Comparison of ENCODE assay signal across 14 mouse cellular contexts in the genomic region with DNA sequence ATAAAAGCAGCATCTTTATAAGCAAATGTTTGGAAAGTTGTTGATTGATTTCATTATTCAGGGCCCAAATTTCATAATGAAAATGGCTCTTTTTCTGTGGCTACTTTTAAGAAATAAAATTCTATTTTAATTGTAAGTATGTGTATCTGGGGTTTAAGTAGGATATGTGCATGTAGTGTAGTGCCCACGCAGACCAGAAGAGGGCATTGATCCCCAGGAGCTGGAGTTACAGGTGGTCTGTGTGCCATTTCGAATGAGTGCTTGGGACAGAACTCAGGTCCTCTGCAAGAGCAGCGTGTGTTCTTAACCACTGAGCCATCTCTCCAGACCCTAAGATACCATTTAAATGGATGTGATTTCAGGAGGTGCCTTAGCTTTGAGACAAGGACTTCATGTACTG.
A peak's percentile ranks its signal among the peaks of the same experiment; 100 is the strongest.
DNase-seq lines count a peak whose midpoint lies in the region; TF ChIP-seq lines count a peak whose summit lies in the region.
"Had no signal": no experiment of that assay in that cellular context is flagged by ENCODE, and none has a peak within 500 bp of the region (broad histone marks: within the 10 kb centered on the region; RNA-seq: fewer than 3 reads in every experiment).

No protein-coding gene starts in this region.

- no peak overlapping the region for H3K4me3 ChIP-seq in kidney, adult 2 months (ENCODE audit: insufficient read depth, low read depth, low read length)
- no peak overlapping the region for H3K4me3 ChIP-seq in thymus, adult 2 months (ENCODE audit: control insufficient read depth, insufficient read depth, low read length)
- no peak overlapping the region for H3K4me3 ChIP-seq in cerebellum, adult 2 months (replicated peaks; ENCODE audit: insufficient read depth, low read depth, low read length)
- H3K4me3 ChIP-seq: midbrain, embryonic 12.5 days had no signal

- 95% methylated on average over 3 of the region's 3 CpGs for WGBS in kidney, adult 2 months
- 98% methylated on average over 3 of the region's 3 CpGs for WGBS in thymus, adult 2 months
- WGBS in cerebellum, adult 2 months = 81% methylated on average over 3 of the region's 3 CpGs

- no peak for DNase-seq in kidney, adult 2 months
- no peak for DNase-seq in kidney, adult 9 months
- peak; percentile 30 for DNase-seq in thymus, adult 2 months
- no peak for DNase-seq in thymus, adult 18-20 months
- peak; percentile 3 for DNase-seq in induced T-regulatory cell, adult 2 months (ENCODE audit: low read depth)
- no peak for DNase-seq in cerebellum, adult 2 months
- DNase-seq in urinary bladder, postnatal 25 days (ENCODE audit: low spot score) = no peak
- DNase-seq: cerebellum, adult 18-20 months; heart, postnatal 4 days; kidney, adult 11 months; layer of hippocampus, adult 9-11 months; spleen, adult 18-20 months had no signal

- 0 out of 2 replicates have a peak, but pooled peaks have one; percentile 8 for TF ChIP-seq CTCF in kidney, adult 2 months (conservative IDR thresholded peaks at IDR 0.05; ENCODE audit: insufficient read depth, insufficient read length, low read depth, low read length)
- TF ChIP-seq CTCF in thymus, adult 2 months (IDR thresholded peaks at IDR 0.05; ENCODE audit: borderline replicate concordance, control insufficient read depth, extremely low read depth, insufficient read depth, low read length, poor library complexity) = no peak
- no peak for TF ChIP-seq CTCF in cerebellum, adult 2 months (IDR thresholded peaks at IDR 0.05; ENCODE audit: borderline replicate concordance, insufficient read depth, low read depth, low read length)

- no peaks in the 10 kb centered on the region for H3K27me3 ChIP-seq in kidney, adult 2 months (replicated peaks; ENCODE audit: control insufficient read depth, insufficient read depth, low read length)
- no peaks in the 10 kb centered on the region for H3K27me3 ChIP-seq in thymus, adult 2 months (ENCODE audit: control insufficient read depth, insufficient read depth, low read length)
- no peaks in the 10 kb centered on the region for H3K27me3 ChIP-seq in cerebellum, adult 2 months (ENCODE audit: control insufficient read depth, insufficient read depth, low read length)
- H3K27me3 ChIP-seq: midbrain, embryonic 12.5 days had no signal

- H3K4me1 ChIP-seq in kidney, adult 2 months (ENCODE audit: control insufficient read depth, insufficient read depth, low read length) = no peaks in the 10 kb centered on the region
- no peaks in the 10 kb centered on the region for H3K4me1 ChIP-seq in thymus, adult 2 months (replicated peaks; ENCODE audit: control insufficient read depth, insufficient read depth, low read length)
- no peaks in the 10 kb centered on the region for H3K4me1 ChIP-seq in cerebellum, adult 2 months (ENCODE audit: control insufficient read depth, insufficient read depth, low read length)
- H3K4me1 ChIP-seq: midbrain, embryonic 12.5 days had no signal

- no peak for TF ChIP-seq POLR2A in kidney, adult 2 months (IDR thresholded peaks at IDR 0.05; ENCODE audit: low read depth, low read length)
- TF ChIP-seq POLR2A in thymus, adult 2 months (IDR thresholded peaks at IDR 0.05; ENCODE audit: control insufficient read depth, extremely low read depth, insufficient read depth, low read length, poor library complexity) = no peak
- no peak for TF ChIP-seq POLR2A in cerebellum, adult 2 months (IDR thresholded peaks at IDR 0.05; ENCODE audit: borderline replicate concordance, insufficient read depth, low read length)

- no peaks in the 10 kb centered on the region for H3K36me3 ChIP-seq in kidney, adult 2 months (ENCODE audit: control insufficient read depth, insufficient read depth, low read length)
- no peaks in the 10 kb centered on the region for H3K36me3 ChIP-seq in thymus, adult 2 months (ENCODE audit: control insufficient read depth, insufficient read depth, low read length)
- H3K36me3 ChIP-seq: G1E; midbrain, embryonic 12.5 days had no signal

- no peak overlapping the region for H3K27ac ChIP-seq in kidney, adult 2 months (ENCODE audit: insufficient read depth, low read depth, low read length)
- no peak overlapping the region for H3K27ac ChIP-seq in thymus, adult 2 months (ENCODE audit: control insufficient read depth, insufficient read depth, low read length)
- H3K27ac ChIP-seq in cerebellum, adult 2 months (ENCODE audit: insufficient read depth, low read length) = no peak overlapping the region
- H3K27ac ChIP-seq: midbrain, embryonic 12.5 days had no signal

Comparison
In these comparisons a context has a peak if more than half of its experiments do, and no peak if none do; other contexts are left out.
1. DNase-seq: peak in thymus, adult 2 months (single experiment) and induced T-regulatory cell, adult 2 months (single experiment); none in kidney, adult 2 months (single experiment), kidney, adult 9 months (single experiment), thymus, adult 18-20 months (0 of 2), cerebellum, adult 2 months (0 of 2) and urinary bladder, postnatal 25 days (single experiment).